Mouse (Mus musculus) CD8-positive naive resting alpha-beta T cell, adult 2 months (primary cell): Measurements from ENCODE around the gene Gp1bb.

Source experiments
- DNase-seq, 2 experiments: peaks; one replicate each; pipeline ENCODE4 v3.0.0; 2022; ENCODE audit warnings: low read depth in 2 of 2, low spot score in 2 of 2

Gene Gp1bb

GRCm38 (mm10) chr16:18622019-18622418, at the start of gene Gp1bb:
Gene Gp1bb, minus strand, starts transcription at chr16:18622403.
- DNase-seq: no peak

- DNase-seq: no peak
Measured at GRCm38 (mm10) chr16:18669914-18670313, 47.7 kb upstream of the Gp1bb start.

GRCm38 (mm10) chr16:18658597-18658996, 36.4 kb upstream of the Gp1bb start:
- no peak for DNase-seq

DNA sequence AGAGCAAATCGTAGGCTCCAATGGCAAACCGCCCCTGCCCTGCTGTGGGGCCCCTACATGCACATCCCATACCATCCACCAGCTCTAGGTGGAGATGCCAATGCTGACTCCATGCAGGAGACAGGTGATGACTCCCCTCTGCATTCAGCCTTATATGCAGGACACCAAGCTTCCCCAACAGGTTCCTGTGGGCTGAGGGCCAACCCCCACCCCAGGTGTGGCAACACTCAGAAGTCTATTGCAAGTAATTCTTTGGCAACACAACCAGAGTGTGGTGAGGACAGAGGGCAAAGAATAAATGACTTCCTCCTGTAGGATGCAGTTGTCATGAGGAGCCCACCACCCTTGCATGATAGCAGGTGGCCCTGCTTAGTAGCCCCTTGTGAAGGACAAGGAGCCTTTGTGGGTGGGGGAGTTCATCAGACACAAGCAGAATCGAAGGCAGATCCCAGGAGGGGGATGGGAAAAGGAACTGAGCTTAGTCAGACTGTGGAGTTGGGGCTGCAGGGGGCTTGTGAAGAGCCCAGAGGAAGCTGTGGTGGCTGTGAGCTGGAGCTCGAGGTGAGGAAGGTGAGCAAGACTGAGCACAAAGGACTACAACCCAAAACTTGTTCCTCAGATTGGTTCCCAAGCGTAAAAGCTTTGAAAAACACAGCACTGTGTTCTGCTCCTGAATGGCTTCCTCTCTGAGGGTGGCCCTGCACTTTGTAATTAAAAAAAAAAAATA, 33.3 kb upstream of the Gp1bb start:
- DNase-seq: no peak

DNA sequence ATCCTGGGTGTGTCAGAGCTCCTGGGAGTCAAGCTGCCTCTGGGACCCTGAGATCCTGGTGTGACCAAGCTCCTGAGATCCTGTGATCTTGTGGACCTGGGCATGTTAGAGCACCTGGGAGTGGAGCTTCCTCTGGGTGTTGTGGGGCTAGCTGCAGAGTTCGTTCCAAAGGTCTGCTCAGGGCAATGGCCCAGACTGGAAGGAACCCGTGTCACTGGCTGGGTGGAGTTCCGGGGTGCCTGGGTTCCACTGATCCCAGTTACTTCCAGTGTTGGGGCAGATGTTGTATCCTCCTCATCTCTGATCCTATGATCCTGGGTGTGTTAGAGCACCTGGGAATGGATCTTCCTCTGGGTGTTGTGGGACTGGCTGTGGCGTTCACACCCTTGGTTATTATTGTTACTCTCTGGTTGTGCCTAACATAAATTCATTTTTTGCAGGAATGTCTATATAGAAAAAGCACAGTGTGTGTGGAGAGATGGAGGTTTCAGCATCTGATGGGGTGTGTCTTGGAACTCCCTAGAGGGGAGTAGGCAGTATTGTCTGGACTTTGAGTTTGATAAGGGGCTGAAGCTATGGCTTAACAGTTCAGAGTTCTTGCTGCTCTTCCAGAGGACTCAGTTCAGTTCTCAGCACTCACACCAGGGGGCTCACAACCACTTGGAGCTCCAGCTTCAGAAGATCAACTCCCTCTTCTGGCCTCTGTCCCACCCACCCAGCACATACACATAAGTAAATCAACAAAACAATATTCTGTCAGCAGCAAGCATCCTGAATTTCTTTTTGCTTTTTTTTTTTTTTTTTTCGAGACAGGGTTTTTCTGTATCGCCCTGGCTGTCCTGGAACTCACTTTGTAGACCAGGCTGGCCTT, 31.3 kb upstream of the Gp1bb start:
- DNase-seq: no peak

- no peak for DNase-seq
Measured at GRCm38 (mm10) chr16:18649126-18649525, 26.9 kb upstream of the Gp1bb start.

DNA sequence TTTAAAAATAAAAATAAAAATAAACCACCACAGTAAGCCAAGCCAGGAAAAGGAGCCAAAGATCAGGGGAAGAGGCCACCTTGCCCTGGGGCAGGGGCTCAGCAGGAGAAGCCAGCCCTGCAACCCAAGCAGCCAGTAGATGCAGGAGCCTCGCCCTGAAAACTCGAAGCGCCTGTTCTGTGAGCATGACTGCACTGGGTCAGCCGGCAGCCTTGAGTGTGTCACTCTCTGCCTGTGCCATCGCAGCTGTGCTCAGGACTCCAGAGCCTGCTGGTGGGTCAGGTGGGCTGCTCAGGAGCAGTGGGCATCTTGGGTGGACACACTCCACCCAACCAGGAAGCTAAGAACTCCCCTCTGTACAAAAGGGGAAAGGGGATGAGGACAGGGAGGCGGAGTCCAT, 23.1 kb upstream of the Gp1bb start:
- no peak for DNase-seq

GRCm38 (mm10) chr16:18644485-18644884, 22.3 kb upstream of the Gp1bb start:
- DNase-seq: no peak

GRCm38 (mm10) chr16:18643406-18643998, 21.3 kb upstream of the Gp1bb start:
- no peak for DNase-seq

DNA sequence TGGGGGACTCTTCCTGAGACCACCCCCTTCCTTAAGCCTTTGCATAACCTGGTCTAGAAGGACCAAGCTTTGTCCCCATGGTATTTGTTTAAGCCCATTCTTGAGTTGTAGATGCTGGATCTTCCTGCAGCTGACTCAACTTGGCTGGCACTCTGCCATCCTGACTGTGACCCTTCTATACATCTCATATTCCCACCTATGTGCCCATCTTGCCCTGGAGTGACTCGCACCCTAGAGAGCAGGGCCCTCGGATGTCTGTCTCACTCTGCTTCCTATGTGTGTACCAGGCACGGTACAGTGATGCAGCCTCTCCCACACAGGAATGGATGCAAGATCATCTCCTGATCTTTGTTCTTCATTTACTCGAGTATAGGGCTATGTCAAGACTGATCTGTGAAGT, 20.7 kb upstream of the Gp1bb start:
- DNase-seq: no peak

DNA sequence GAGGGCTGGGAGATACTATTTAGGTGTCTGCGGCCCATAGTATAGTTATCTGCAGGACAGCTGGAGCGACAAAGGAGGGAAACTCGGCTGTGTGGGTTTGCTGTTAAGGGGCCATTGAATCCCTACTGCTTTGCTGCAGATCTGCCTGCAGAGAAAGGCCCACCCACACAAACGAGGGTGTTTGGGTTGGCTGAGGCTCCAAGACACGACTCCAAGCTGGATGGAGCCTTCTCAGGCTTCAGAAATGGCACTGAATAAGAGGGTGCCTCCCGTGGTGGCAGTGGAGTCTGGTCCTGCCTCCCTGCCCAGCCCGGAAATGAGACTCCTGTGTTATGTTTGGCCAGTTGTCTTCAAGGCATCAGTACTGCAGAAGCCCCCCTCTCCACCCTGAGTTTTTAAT, 20.1 kb upstream of the Gp1bb start:
- DNase-seq: no peak

DNA sequence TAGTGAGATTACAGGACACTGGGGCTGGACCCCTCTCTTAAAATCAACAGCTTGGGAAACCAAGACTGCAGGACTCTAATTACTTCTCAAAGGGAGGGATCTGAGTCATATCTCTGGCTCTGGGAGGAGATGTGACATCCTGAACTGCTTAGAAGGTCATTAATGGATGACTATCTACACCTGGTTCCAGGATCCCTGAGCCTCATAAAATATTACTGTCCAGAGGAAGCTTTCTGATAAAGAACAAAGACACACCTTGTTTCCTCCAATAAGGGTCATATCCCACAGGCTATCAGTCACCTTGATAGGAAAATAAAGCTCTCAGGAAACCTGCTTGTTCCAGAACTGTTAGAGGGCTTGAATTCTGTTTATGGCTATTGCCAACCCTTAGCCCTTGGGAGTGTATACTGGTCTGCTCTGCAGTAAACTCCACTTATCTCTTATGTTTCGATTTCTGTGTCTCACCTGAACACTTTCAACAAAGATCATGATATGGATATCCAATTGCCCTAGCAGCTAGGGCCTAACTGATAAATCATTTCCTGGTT, 17.3 kb upstream of the Gp1bb start:
- DNase-seq: no peak

DNA sequence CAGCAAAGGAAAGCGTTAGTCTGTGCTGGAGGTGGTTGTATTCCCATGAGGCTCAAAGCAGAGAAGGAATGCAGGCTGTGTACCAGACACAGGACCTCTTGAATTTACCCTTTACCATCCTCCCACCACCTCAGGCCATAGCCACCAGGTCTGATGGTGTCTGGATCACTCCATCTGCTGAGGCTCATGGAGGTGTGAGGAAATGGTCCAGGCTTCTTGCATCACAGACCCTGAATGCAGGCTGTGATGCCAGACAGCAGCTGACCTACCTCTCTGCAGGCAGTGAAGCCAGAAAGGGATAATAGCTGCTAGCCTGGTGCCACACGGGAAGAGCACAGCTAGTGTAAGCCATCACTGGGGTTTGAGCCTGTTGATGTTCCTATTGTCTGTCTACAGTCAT, 16.2 kb upstream of the Gp1bb start:
- DNase-seq: no peak

DNA sequence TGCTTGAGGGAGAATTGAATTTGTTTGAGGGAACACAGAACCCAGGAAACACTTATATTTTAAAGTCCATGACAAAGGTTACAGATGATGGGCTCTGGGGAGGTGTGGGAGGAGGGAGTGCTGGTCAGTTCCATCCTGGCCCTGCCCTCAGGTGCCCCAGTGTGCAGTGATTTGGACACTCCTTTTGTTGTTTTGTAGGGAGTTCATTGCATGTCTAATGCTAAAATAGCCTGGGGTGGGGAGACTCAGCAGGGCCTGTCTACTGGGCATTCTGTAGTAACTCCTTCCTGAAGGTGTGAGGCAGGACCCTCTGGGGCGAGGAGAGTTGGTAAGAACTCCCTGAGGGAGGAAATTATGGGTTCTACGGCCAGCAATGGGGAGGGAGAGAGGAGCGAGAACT, 14.6 kb upstream of the Gp1bb start:
- no peak for DNase-seq

DNA sequence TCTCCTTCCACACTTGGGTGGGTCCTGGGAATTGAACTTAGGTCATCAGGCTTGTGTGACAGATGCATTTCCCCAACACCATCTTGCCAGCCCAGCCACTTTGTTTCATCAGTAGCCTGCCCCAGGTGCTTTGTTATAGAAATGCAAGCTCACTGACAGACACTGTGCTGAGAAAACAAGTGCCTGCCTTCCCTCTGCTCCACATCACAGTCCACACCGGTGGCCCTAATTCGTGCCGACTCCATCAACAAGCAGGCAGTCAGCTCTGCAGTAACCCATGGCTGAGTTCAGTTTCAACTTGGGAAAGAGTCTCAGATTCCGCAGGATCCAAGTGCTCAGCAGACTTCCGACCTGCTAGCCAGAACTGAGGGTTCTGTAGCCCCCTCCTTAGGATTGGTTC, 14.2 kb upstream of the Gp1bb start:
- DNase-seq: no peak

DNA sequence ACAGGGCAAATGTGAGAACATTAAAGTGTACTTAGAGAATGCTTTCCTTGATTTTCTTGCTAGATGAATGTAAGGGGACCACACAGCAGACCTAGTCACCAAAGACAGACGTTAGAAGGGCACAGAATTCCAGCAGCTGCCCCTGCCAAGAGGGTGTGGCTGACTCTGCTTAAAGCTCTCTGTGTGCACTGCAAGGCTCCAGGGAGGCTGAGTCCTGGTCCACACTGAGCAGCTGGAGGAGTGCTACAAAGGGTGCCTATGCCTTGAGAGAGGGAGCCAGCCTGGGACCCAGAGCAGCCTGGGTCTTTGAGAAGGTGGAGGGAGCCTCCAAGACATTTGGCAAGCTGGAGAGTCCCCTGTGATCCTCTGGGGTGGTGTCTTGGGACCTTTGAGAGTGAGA, 11.1 kb upstream of the Gp1bb start:
- no peak for DNase-seq

DNA sequence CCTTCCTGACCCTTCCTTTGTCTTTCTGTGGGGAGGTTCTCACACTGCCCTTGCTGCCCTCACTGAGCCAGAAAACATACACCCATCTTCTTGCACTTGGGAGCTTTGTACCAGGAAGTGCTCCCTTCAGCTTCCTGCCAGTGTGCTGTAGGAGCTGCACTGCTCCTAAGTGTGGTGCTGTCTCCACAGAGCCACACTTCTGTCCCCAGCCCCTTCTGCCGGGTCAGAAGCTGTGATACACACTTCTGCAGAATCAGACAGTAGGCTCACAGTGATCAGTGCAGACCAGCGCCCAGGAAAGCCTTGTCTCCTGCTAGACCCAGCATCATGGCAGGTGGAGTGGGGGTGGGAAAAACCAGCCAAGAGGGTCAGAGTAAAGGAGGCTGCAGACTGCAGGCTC, 10.6 kb upstream of the Gp1bb start:
- DNase-seq: no peak

DNA sequence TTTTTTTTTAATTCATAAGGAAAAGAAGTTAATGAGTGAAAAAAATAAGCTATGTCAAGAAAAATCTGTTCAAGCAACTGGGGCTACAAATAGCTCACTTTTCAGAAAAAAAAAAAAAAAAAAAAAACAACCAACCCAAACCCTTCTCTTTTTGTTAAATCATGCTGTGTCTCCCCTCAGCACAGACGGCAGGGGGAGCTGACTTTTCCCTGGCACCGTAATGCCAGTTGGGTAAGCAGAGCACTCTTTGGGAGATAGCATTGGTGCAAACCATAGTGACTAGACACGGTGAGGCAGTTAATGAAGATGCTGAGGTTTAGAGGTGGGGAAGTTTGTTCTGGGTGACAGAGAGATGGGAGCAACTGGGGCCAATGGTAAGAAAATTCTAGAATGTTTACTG, 9.9 kb upstream of the Gp1bb start:
- DNase-seq: no peak

- no peak for DNase-seq
Measured at GRCm38 (mm10) chr16:18631141-18631540, 8.9 kb upstream of the Gp1bb start.

DNA sequence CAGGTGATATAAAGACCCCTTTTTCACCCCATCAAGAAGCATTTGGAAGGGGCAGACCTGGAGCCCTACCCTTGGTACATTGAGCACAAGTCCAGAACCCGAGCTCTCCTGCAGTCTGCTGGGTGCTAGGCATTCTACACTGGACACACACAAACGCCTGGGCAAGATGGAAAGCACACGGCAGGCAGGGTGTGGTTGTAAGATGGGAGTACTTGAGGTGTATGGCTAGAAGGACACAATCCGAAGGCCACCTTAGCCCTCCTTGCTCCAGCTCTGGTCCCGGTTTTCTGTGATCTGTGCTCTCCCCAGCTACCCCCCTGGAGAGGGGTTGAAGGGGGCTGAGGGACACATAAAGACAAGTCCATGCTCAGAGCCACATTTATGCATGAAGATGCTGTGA, 8.1 kb upstream of the Gp1bb start:
- DNase-seq: no peak

DNA sequence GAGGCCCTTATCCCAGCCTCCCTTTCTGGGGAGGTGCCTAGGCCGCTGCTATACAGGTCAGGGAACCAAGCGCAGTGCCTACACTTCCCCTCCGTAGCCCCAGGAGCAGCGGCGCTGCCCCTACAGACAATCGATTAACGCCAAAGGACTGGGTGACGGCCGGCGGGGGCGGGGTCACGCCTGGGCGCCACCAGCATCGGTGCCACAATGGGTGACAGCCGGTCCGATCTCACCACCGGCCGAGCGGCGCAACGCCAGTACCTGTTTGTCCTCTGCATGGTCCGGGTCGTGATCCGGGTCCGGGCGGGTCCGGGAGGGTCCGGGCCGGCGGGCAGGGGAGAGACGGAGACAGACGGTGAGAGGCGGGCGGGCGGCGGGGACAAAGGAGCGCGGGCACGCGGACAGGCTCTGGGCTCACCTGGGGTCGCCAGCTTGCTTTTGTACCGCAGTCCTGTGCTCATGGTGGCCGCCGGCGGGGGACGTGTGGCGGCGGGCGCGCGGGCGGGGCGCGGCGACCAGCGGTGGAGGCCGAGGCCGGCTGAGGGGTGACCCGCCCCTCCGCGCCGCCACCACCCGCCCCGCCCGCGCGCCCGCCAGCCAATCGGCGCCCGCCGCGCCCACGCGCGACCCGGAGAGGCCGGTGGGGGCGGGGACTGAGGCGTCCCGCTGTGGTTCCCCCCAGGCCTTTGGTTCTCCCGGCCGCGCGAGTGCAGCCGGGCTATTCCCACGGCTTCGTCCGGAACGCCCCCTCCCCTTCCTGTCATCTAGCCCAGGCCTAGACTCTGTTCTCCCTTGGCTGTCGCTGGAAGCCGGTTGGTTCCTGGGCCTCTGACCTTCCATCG, 7.4 kb upstream of the Gp1bb start, which contains the start of gene Sept5:
Sept5 (minus strand) TSS at position 565 of the 842 bp plus-strand sequence.
- no peak for DNase-seq
